Mouse (Mus musculus): ENCODE measurements around the gene Il17rd.

Gene Il17rd

DNA sequence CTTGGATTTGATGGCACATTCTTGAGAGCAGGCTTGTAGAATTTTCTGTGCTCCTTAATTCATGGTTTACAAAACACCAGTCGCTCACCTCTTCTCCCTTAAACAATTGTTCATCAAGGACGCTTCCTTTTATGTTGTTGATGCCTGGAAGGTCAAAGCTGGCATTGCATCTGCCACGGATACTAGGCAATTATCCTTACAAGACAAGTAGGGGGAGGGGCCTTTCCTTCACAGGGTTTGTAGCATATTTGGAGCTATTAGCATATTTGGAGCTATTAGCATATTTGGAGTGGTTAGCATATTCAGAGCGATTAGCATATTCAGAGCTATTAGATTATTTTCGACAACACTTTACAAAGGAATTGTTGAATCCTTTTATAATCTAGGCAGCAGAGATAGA lies 55.5 kb downstream of the Il17rd start:
- no peak for DNase-seq (ENCODE audit: low spot score in 2 of 2)

DNA sequence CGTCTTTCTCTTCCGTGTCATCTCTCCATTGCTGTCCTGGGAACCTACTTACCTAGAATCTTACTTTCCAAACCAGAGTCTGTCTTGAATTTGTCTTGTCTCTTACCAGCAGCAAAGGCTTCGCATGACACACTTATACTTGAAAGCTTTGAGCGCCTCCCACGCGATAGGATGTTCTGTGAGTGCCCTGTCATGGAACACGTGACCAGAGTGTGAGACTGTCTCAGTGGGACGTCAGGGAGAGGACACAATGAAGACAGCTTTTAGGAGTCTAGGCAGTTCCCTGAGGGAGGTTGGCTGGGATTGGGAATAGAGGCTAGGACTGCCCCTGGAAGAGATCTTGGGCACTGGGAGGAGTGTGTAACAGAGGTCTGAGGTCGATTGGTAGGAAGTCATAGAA lies 57.4 kb downstream of the Il17rd start:
- DNase-seq (ENCODE audit: low spot score in 2 of 2), result no peak

DNA sequence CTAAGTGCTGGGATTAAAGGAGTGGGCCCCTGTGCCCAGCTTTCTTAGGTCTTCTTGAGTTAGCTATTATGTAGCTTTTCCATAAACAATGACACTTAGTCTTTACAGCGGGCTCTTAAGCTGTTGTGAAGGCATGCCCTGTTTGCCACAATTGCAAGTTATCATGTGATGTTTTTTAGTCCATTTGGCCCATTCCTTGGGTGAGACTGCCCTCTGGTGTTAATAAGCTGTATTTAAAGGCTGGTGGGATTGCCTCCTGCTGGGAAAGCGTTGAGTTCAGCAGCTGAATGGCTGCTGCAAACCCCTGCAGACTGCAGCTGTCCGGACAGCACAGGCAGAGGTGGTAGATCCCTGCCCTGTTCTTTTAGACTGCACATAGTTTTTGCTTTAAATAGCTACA lies 58.0 kb downstream of the Il17rd start:
- DNase-seq (ENCODE audit: low spot score in 2 of 2), result no peak

DNA sequence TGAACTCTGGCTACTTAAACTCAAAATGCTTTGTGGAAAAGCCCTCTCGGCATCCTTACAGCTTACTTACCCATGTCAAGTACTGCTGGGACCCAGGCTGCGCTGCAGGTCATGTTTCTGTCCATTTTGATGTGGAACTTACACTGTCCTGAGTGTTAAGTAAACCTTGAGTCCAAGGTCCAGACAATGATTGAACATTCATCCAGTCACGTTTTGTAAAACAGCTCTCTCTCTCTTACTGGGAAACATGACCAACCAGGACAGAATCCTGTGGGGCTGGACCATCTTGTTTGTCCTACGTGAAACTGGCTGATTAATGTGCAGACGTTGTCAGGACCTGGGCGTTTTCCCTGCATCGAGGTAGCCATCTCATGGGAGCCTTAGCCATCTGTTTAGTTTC lies 63.0 kb downstream of the Il17rd start:
- no peak for DNase-seq (ENCODE audit: low spot score in 2 of 2)

DNA sequence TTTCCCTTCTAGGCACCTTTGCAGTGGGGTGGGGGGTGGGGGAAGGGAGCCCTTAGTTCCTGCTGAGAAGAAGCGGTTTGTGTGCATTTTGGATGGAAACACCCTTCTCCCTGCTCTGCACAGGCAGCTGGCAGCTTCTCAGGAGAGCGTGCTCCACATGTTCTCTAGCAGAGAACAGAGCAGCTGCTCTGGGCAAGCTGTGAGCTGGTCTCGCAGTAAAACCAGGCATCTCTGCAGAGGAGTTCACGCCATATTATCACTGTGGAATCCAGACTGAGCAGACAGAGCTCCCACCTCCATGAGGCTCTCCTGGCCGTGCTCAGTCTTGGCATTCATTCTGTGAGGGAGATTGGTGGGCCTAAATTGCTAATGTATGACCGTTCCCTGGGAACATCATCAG lies 64.0 kb downstream of the Il17rd start:
- DNase-seq (ENCODE audit: low spot score in 2 of 2), result no peak

DNA sequence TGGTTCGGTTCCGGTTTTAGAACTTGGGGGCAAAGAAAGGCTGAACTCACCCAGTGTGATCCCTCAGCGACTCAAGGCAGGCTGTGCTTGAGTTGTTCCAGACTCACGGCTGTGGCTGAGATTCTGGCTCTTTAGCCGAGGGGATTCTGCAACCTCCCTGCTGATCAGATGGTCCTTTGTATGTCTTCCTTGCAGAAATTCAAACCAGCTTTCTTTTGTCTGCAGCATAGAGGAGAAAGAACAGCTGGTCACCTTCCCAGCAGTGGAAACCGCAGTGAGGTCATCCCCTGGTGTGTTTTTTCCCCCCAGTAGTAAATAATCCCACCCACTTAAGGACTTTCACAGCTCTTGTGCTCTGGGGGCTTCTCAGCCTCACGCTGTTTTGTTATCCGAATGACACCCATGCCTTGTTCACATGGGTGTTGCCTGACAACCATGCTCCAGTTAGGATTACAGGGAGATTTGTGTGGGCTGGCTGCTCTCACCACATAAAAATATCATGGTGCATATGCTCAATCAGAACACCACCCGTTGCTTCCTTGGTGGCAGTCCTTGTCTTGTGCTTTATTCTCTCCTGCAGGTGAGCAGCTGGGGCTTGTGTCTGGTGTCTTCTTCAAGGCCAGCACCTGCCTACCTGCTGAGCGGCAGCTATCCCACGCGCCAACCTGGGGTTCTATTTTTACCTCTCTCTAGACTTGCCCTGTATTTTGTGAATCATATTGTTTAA lies 67.2 kb downstream of the Il17rd start:
- no peak for DNase-seq (ENCODE audit: low spot score in 2 of 2)

DNA sequence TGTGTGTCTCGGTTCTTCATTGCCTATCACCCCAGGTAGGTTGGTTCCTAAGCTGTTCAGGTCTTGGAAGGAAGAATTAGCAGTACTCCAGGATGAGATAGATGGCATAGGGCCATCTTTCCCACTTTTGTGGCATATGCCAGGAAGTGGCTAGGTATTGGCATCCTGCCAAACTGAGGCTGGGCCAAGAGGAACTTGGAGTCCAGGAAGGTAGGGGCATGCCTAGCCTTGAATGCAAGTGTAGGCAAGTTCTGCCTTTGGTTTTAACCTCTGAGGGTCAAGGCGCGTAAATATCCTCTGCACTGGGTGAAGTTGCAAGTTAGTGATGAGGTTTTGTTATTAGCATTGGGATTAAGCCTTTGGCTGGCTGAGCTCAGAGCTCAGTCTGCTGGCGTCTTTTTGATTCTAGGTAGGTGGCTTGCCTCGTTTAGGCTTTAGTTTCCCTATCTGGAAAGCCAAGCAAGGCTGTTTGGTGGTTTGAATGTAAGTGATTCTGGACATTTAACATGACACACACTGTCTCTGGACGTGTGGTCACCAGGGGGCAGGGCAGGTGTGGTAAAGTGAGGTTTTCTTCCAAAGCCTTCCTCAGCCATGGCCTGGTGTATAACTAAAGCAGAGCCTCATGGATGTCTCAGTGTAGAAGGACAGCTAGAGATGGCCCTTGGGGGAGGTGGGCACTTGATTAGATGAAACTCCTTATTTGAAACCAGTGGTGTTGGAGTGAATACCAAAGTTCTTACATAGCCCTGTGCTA lies 70.2 kb downstream of the Il17rd start:
- no peak for DNase-seq (ENCODE audit: low spot score in 2 of 2)

DNA sequence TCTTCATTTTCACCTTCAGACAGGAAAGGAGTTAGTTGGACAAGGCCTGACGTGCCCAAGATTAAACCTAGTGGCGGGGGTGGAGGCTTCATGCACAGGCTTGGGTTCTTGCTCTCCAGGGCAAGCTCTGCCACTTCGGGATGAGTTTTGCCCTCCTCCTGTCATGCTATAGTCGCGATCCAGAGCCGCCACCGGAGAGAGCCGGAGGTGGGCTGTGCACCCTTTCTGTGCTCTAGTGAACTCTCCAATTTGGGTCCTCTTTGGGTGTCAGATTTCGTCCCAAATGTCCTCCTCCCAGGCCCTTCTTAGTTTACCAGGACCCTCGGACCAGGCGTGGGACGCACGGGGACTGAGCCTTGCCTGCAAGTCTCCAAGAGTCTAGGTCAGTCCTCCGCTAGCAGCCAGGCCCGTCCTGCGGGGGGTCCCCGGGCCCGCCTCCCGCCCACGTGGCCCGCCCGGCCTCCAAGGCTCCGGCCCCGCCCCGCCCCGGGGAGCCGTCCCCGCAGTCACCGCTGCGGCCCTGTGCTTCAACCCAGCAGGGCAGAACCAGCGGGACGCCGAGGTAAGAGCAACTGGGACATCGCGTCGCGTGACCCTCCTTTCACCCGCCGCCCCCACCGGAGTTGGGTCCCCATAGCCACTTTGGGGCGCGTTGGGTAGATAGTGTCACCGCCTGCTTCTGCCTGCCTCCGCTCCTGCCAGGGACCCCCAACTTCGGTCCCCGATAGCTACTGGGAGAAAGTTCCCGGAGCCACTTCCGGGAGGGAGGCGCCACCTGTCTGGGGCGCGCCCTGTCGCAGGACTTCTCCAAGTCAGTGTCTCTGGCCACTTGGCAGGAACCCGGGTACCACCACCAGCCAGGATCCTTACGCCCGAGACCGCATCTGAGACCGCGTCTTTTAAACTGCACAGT lies 75.9 kb downstream of the Il17rd start, which contains the start of gene Arhgef3:
TSS of gene Arhgef3 (plus strand) at position 538 of the 913 bp plus-strand sequence.
- DNase-seq (ENCODE audit: low spot score in 2 of 2), result peak; percentile 4 to 21

DNA sequence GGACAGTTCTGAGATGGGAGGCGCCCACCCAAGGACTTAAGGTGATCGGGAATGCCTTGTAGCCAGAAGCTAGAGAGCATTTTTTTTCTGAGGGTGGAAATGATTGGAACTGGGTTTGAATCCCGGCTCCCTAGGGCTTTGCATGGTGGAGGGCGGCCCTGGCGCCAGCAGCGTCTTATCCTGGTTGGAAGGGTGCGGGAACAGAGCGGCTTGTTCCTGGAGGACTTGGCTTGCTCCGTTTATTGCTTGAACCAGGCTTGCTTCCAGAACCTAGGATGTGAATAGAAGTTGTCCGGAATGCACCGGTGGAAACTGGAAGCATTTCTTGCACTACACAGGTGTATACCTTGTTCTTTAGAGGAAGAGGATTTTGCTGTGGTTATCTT lies 76.5 kb downstream of the Il17rd start:
- no peak for DNase-seq (ENCODE audit: low spot score in 2 of 2)

DNA sequence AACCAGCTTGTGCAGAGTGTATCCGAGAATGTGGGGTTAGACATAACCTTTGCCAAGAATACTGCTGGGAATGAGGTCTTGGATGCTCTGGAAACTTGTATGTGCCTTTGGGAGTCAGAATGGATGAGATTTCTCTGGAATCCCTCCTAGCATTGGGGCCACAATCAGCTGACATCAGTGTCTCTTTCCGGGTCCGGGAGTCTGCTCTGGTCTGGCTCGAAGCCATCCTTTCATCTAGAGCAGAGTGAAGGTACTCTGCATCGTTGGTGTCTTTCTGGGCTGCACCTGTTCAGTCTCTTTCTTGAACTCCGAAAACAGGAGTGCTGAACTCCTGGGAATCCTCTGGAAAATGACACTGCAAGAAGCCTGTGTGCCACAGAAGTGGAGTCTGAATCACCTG lies 77.2 kb downstream of the Il17rd start:
- no peak for DNase-seq (ENCODE audit: low spot score in 2 of 2)

DNA sequence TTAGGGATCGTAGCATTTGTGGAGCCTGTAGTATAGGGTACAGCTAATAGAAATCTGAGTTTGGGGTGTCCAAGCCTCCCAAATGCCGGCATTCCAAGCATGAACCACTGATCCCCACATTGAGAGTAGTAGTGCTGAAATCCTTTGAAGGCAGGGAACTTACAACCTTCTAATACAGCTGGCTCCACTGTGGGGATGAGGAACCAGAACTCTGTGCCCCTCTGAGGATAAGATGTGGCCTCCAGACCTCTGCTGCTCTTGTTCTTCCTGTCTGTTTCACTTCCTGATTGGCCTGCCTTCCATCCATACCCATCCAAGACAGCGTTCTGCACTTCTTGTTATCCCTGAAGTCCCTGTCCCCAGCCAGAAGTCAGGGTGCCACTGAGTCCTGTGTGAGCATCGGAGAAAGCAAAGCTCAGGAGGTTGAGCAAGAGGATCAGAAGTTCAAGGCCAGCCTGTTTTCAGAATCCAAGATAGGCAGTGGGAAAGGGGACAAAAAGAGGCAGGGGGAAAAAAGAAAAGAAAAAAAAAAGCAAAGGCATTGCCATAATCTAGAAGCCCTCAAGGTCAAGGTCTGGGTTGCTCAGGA lies 77.9 kb downstream of the Il17rd start:
- no peak for DNase-seq (ENCODE audit: low spot score in 2 of 2)

DNA sequence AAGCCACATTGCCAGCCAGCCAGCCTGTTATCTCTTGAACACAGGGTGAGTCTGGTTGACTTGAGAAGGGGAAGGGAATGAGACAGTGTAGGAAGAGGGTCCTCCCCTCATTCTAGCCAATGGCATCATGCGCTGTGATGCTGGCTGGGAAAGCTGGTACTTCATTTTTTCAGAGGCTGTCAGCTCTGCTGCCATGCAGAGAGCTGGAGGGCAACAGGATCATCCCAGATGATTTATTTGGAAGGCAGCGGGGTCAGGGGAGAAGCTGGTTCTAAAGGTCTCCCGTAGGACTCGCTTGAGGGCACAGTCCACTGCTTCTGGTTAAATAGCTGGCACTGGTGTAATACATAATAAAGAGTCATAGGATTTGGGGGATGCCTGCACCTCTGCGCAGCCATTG lies 79.8 kb downstream of the Il17rd start:
- no peak for DNase-seq (ENCODE audit: low spot score in 2 of 2)

DNA sequence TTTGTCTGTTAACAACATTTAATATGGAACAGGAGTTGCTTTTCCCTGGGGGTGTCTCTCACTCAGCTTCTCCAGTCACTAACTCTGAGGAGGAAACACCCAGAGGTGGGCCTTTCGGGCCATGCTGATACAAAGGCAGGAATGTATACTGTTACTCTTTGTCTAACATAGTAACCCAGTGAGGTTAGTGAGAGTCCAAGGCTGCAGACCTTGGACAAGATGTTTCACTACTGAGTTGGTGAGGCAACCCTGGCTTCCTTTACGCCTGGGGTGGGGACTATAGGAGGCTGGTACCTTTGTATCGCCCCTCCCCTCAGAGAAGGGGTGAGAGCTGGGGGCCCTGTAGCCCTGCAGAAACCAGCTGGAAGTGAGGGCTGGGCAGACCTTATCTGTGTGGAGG lies 83.9 kb downstream of the Il17rd start:
- DNase-seq (ENCODE audit: low spot score in 2 of 2), result no peak

DNA sequence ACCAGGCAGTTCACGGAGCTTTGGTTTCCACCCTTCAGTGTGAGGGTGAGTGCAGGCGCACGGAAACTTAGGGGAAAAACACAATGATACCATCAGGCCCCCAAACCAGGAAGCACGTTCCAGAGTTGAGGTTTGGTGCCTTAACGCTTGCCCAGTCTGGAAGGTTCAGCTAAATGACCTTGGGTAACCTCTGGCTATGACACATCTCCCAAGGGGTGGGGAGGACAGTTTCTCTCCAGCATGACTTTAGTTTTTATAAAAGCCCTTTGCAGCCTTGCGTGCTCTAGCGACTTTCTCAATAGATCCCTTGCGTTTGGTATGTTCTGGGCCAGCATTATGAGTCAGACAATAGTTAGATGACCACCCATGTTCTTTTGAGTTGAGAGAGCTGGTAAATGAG lies 84.8 kb downstream of the Il17rd start:
- no peak for DNase-seq (ENCODE audit: low spot score in 2 of 2)

DNA sequence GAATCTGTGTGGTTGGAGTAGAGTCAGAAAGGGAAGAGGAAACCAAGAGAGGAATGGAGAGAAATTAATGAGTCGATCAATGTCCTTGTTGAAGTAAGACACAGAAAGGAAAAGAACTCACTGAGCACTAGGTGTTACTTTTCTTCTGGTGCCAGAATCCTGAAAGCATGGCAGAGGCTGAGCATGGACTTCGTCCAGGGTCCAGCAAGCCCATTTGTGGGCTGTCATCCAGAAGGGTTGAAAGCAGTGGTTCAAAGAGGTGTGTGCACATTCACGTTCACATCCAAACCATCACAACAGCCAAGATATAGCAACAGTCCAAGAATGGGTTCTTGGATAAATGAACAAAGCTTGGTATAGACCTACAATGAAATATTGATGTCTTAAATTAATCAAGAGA lies 91.3 kb downstream of the Il17rd start:
- no peak for DNase-seq (ENCODE audit: low spot score in 2 of 2)

DNA sequence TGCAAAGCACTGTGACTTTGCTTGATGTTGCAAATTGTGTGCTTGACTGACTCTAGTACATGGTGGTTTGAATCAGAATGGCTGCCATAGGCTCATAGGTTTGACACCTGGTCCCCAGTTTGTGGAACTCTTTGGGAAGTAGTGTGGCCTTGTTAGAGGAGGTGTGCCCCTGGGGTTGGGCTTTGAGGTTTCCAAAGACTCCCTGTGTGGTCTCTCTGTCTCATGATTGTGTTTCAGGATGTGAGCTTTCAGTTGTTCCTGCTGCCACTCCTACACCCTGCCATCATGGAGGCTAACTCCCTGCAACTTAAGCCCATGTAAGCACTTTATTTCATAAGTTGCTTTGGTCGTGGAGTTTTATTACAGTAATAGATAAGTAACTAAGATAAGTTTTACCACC lies 91.9 kb downstream of the Il17rd start:
- no peak for DNase-seq (ENCODE audit: low spot score in 2 of 2)

DNA sequence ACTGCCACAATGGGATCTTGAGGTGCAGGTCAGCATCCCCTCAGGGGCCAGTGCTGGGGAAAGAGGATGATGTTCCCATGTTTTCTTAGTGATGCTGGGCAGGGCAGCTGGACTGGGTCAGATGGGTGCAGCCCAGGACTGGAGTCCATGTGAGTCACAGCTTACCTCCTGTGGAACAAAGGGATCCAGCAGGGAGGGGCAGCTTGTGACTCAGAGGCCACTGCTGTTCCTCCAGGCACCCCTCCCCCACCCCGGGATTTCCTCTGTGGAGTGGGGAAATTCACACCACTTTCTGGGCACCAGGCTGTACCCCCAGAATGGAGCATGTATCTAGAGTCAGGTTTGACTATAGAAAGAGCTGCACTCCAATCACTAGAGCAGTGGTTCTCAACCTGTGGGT lies 92.8 kb downstream of the Il17rd start:
- DNase-seq (ENCODE audit: low spot score in 2 of 2), result no peak

DNA sequence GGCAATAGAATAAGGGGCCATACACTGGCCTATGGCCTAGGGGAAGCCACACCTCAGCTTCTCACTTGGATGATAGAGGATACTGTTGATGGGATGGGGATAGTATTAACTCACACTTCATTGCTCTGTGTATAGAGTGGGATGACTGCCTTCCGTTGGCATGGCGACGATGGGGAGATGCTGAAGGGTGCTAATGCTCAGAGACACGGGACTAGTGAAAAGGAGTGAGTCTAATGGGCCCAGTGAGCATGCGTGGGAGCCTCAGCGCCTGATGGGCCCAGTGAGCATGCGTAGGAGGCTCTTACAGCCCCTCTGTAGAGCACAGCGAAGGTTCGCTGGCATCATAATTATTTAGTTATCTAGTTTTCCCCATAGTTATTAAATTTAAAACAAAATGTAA lies 100.2 kb downstream of the Il17rd start:
- DNase-seq (ENCODE audit: low spot score in 2 of 2), result no peak

DNA sequence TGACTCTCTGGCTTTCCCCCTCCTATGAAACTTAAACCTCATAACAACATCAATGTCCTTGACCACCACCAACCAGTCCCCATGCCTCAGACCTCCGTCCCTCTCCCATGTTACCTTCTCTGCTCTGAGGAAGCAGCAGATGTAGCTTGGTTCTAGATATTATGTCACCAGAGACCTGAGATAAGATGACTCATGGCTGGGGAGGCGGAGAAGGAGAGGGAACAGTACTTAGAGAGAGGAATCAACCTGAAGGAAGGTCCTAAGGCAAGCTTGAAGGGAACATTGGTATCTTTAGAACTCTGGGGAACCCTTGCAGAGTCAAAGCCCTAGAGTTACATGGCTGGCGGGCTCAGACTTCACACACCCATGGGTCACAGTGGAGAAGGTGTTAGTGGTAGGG lies 101.2 kb downstream of the Il17rd start:
- no peak for DNase-seq (ENCODE audit: low spot score in 2 of 2)

DNA sequence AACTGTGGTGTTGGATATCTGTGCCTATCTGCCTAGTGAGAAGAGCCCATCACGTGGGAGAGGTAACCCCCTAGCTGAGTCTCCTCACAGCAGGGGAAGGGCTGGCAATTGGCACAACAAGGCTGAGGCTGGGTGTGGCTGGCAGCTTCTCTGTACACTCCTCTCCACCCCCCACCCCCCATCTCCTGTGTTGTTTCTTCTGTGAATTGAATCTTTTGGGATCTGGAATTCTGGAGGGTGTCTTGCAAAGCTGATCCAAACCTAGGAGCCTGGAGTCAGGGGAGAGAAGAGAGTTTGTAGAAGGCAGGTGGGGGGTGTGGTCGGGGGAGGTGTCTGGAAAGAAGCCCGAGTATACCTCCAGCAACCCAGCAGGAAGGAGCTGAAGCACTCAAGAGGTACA lies 102.7 kb downstream of the Il17rd start:
- no peak for DNase-seq (ENCODE audit: low spot score in 2 of 2)

DNA sequence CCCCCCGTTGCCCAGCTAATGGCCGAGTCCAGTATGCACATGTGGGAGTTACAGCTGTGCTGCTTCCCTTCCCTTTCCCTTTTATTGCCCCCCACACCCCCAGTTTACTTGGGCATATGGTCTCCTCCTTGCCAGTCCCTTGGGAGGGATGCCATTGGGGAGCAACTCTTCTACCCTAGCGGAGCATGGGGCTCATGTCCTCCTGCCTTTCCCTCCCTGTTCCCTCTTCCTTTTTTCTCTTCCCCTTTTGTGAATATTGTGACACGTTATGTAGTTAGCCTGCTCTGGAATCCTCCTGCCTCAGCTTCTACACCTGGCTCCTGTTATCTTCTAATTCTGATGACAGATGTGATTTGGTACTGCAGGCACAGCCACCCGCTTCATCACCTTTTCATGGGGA lies 103.9 kb downstream of the Il17rd start:
- no peak for DNase-seq (ENCODE audit: low spot score in 2 of 2)

Measured in thymus, postnatal 10 days (tissue).